Mouse (Mus musculus): ENCODE data around the gene Fbxw14.
"Not testable (repeated sequence)": the region's sequence is repeated elsewhere in the genome, so short reads cannot be mapped to it uniquely, and the experiment has no call there.

Fbxw14 gene

DNA sequence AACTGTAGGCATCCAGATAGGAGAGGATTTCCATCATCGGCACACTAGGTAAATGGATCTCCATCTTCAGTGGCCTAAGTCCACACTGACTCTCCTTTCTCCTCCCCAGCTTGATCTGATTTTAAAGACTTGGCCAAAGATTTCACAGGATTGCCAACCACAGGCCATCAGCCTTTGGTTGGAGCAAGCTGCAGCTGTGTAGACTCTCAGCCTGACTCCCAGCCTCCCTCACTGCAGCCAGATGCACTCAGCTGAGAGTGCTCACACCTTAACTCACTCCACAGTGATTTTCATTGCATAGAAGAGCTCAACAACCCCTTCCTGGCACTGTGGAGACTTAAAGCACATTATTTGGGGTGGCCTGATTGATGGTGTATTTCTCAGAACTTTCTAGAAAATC lies at the start of gene Fbxw14:
Gene Fbxw14 (minus strand): TSS at position 101 of the 400 bp plus-strand sequence.
- not testable (repeated sequence) for DNase-seq (ENCODE audit: low spot score in 2 of 2)

DNA sequence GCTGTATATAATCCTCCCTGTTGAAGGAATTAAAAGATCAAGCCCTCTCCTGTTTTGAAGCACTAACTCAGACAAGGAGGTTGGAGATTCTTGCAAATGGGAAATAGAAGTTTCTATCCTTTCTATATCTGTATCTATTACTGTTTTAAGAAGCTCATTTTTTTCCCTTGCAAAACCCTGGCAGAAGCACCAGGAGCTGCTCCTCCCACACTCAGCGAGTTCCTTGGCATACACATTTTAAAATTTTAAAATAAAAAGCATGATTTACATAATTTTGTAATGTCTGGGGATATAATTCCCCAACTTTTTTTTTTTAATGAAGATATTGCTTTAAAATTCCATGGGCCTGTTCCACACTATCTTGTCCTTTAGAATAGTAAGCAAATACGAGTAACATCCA lies 24.4 kb downstream of the Fbxw14 start:
- peak in 1 of 2 experiments; percentile 30 for DNase-seq (ENCODE audit: low spot score in 2 of 2)

DNA sequence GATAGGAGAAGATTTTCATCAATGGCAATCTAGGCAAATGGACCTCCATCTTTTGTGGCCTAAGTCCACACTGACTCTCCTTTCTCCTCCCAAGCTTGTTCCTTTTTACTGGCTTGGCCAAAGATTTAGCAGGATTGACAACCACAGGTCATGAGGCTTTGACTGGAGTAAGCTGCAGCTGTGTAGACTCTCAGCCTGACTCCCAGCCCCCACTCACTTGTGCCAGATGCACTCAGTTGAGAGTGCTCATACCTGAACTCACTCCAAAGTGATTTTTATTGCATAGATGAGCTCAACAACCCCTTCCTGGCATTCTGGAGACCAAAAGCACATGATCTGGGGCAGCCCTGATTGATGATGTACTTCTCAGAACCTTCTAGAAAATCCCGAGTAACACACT lies 52.8 kb downstream of the Fbxw14 start, which contains the start of gene Fbxw20:
Gene Fbxw20 (minus strand): TSS at position 101 of the 400 bp plus-strand sequence.
- no peak for DNase-seq (ENCODE audit: low spot score in 2 of 2)

Data from right cerebral cortex, postnatal 36 days (tissue).